Mouse (Mus musculus): ENCODE data around the gene Ebf1.

Gene Ebf1

GRCm38 (mm10) chr11:44705811-44706210, 88.7 kb downstream of the Ebf1 start:
- no peak for DNase-seq

- no peak for DNase-seq
Measured at GRCm38 (mm10) chr11:44706386-44706785, 89.3 kb downstream of the Ebf1 start.

GRCm38 (mm10) chr11:44707381-44708289, 90.5 kb downstream of the Ebf1 start:
- DNase-seq = peak in 1 of 2 experiments; percentile 35

GRCm38 (mm10) chr11:44708290-44708685, 91.2 kb downstream of the Ebf1 start:
- DNase-seq = no peak

GRCm38 (mm10) chr11:44709073-44709618, 92.0 kb downstream of the Ebf1 start:
- no peak for DNase-seq

- DNase-seq = no peak
Measured at GRCm38 (mm10) chr11:44709869-44710460, 92.8 kb downstream of the Ebf1 start.

GRCm38 (mm10) chr11:44710861-44711260, 93.7 kb downstream of the Ebf1 start:
- no peak for DNase-seq

- no peak for DNase-seq
Measured at GRCm38 (mm10) chr11:44714188-44714587, 97.1 kb downstream of the Ebf1 start.

- peak in 1 of 2 experiments; percentile 24 for DNase-seq
Measured at GRCm38 (mm10) chr11:44715776-44716175, 98.7 kb downstream of the Ebf1 start.

GRCm38 (mm10) chr11:44716928-44717327, 99.8 kb downstream of the Ebf1 start:
- no peak for DNase-seq

GRCm38 (mm10) chr11:44717636-44718035, 100.5 kb downstream of the Ebf1 start:
- DNase-seq = no peak

GRCm38 (mm10) chr11:44721976-44722375, 104.9 kb downstream of the Ebf1 start:
- no peak for DNase-seq

GRCm38 (mm10) chr11:44723950-44724502, 106.9 kb downstream of the Ebf1 start:
- DNase-seq = no peak

GRCm38 (mm10) chr11:44725732-44726131, 108.6 kb downstream of the Ebf1 start:
- DNase-seq = no peak

GRCm38 (mm10) chr11:44727376-44727775, 110.3 kb downstream of the Ebf1 start:
- no peak for DNase-seq

- no peak for DNase-seq
Measured at GRCm38 (mm10) chr11:44727821-44728220, 110.7 kb downstream of the Ebf1 start.

GRCm38 (mm10) chr11:44728271-44728670, 111.2 kb downstream of the Ebf1 start:
- no peak for DNase-seq

GRCm38 (mm10) chr11:44729931-44730330, 112.8 kb downstream of the Ebf1 start:
- no peak for DNase-seq

GRCm38 (mm10) chr11:44731763-44732162, 114.6 kb downstream of the Ebf1 start:
- DNase-seq = no peak

- DNase-seq = no peak
Measured at GRCm38 (mm10) chr11:44733276-44733675, 116.2 kb downstream of the Ebf1 start.

GRCm38 (mm10) chr11:44738046-44738445, 120.9 kb downstream of the Ebf1 start:
- DNase-seq = no peak

- DNase-seq = no peak
Measured at GRCm38 (mm10) chr11:44738820-44739219, 121.7 kb downstream of the Ebf1 start.

GRCm38 (mm10) chr11:44740278-44741041, 123.3 kb downstream of the Ebf1 start:
- peak in 1 of 2 experiments; percentile 34 for DNase-seq

Measured in kidney, postnatal 4 days (tissue).